Mouse (Mus musculus) cerebellum, postnatal 36 days (tissue): Measurements from ENCODE around the gene Lrrc23.
A peak's percentile ranks its signal among the peaks of the same experiment; 100 is the strongest.
"Not testable (repeated sequence)": the region's sequence is repeated elsewhere in the genome, so short reads cannot be mapped to it uniquely, and the experiment has no call there.

ENCODE experiments used
- DNase-seq, 2 experiments: peaks; one replicate each; pipeline ENCODE4 v3.0.0; 2021 to 2022; ENCODE audit warnings: mixed read lengths in 2 of 2

Lrrc23 gene

DNA sequence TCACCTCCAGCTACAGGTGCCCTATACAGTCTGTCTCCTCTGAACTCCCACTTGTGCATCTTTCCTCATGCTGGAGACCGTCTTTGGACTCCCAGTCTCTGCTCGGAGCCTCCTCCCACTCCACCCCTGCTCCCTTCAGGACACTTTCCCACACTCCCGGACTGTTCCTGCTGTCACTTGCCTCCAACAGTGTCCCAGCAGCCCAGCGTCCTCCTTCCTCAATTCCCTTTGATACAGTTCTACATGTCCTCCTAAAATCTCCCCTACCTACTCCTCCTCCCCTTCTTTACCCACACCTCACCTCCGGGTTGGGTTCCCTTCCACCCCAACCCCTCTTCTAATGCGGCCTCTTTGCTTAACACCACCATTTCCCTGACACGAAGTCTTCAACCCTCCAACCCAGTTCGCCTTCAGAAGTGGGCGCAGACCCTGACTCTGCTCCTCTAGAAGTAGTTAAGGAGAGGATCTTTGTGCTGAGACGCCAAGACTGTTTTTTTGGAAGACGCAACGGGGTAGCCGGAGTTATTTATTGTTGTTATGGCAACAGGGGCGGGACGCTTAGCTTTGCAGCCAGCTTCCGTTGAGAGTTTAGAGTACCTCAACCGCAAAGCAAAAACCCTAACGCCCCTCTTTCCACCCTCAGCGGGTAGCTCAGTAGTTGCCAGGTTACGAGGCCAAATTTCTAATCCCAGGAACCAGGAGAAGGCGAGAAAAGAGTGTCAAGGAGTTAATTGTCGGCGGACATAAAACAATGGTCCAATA lies at the start of gene Lrrc23:
Lrrc23 (minus strand) TSS at position 506 of the 762 bp plus-strand sequence.
- DNase-seq, result no peak

DNA sequence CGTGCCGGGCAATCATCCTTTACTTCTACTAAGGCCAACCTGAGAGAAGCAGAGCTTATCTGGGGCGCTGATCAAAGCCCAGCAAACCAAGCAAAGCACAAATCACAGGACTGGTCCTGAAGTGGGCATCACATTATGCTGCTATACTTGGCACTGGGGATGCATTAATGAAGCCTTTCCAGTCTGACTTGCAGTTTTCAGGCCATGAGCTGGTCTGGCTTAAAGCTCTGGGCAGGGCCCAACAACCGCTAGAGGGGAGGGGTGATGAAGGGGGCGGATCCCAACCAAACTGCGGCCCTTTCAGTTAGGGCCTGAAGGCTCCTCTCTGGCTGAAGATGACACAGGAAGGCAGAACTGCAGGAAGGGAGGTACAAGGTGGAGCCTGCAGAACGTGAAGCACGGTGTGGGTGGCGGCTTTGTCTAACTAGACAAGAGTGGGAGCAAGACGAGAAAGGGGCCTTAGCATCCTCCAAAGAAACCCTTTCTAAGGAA lies 48.6 kb upstream of the Lrrc23 start:
- peak; percentile 25 to 29 for DNase-seq

DNA sequence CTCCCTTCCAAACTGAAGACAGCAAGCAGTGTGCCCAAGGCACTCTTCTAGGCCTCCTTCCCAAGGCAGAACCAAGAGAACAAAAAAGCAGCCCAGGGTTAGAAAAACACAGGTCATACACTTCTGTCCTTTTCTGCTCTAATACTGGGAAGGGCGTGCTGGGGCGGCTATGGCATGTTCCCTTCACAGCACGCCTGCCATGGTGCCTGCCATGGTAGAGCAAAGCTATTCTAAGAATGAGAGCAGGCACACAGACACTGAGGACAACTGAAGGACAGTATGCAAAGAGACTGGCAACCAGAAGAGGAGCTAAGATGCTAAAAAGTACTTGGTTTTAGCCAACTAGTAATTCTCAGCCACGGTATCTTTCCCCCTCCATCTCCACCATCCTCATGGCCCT lies 42.5 kb upstream of the Lrrc23 start:
- DNase-seq, result no peak

DNA sequence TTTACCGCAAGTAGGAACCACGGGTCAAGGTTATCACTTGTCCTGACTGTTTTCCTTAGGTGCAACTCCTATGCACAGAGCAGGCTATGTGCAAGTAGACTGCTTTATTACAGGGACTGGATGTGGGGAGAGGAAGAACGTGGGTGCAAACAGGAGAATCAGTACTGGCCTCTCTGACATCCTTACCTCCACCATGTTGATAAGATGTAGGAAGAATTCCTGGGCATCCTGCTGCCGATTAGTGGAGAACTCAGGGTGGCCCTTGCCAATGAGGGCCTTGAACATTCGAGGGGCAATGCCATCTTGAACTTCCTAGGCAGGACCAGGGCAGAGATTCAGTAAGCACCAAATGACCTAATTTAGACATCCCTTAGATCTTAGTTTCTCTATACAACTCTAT lies 41.4 kb upstream of the Lrrc23 start:
- no peak for DNase-seq

GRCm38 (mm10) chr6:124817971-124818370 lies 38.4 kb upstream of the Lrrc23 start:
- no peak for DNase-seq

DNA sequence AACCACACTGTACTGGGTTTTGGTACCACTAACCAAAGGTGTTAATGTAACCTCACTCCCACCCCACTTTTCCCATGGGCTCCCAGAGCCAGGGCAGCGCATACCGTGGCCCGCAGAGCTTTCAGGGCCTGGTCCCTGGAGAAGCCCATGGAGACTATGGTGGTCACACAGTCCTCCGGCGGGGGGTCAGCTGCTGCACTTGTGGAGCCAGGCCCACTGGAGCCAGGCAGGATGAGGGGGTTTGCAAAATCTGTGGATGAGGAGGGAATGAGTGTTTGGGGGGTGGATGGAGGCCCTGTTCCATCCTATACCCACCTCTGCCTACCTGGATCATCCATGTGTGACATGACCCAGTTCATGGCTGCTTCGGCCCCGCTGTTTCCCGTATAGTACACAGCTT lies 38.0 kb upstream of the Lrrc23 start:
- no peak for DNase-seq

DNA sequence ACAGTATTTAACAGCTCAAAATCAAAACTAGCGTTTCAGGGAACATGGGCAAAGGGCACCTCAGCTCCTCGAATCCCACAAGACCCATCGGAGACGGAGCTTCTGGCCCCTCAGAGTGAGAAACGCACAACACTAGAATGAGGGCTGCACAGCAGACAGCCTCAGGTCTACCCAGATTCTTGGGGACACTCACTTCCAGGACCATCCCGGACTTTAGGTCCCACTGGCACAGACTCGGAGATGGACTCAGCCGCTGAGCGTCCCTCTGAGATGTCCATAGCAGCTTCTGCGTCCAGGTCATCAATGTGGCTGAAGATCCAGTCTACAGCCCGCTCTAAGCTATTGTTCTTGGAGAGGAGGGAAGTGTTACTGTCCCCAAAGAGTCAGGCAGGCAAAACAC lies 37.6 kb upstream of the Lrrc23 start:
- DNase-seq, result no peak

DNA sequence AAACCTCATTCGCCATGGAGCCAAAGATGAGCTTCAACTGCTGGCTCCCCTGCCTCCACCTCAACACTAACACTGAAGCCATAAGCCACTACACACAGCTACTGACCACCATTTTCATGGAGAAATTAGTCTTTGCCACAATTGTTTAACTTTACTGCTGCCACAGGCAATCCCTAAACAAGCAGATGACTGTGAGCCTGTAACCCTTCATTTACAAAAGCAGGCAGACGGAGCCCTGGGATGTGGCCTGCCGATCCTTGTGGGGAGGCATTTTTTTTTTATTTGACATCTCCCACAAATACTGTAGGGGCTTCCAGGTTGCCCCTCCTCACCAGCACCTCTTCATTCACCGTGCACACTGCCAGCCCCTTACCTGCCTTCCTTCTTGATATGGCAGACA lies 37.1 kb upstream of the Lrrc23 start:
- no peak for DNase-seq

- no peak for DNase-seq
Measured at GRCm38 (mm10) chr6:124814858-124815774, 35.6 kb upstream of the Lrrc23 start.

- no peak for DNase-seq
Measured at GRCm38 (mm10) chr6:124814448-124814847, 34.9 kb upstream of the Lrrc23 start.

DNA sequence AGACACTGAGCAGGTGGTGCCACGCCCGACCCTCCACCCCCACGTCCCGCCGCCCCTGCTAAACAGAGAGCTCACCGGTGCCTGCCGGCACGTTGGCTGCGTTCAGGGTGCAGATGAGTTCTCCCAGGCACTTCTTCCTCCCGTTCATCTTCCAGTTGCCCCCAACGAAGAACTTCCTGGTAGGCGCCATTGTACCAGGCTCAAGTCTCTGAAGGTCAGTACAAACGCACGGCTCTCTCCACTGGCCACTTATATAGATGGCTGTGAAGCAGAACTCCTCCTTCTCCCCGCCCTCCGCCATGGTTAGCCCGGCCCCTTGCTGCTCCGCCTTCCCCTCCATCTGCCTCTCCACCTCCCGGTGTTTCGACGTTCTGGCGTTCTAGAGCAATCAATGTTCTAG lies 34.4 kb upstream of the Lrrc23 start, which contains the start of gene Tpi1:
Tpi1 (minus strand) TSS at position 364 of the 400 bp plus-strand sequence.
- peak; percentile 90 to 92 for DNase-seq

DNA sequence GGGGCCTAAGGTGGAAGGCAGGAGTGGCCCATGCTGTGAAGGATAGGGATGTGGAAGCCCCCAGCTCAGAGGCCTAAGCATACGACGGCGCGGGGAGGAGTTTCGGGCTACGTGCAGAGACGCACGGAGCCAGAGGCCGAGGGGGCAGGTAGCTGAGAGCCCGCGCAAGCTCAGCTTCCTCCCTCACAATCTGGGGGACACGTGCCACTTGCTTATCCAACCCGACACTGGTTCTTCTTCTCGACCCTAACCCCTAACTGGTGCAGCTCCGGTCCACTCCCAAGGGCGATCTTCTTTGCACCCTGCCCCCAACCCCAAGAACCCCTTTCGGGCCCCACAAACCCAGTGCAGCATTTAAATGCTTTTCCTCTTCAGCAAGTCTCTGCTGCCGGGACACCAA lies 34.0 kb upstream of the Lrrc23 start:
- peak; percentile 73 to 77 for DNase-seq

GRCm38 (mm10) chr6:124812848-124813247 lies 33.3 kb upstream of the Lrrc23 start:
- peak in 1 of 2 experiments; percentile 24 for DNase-seq

DNA sequence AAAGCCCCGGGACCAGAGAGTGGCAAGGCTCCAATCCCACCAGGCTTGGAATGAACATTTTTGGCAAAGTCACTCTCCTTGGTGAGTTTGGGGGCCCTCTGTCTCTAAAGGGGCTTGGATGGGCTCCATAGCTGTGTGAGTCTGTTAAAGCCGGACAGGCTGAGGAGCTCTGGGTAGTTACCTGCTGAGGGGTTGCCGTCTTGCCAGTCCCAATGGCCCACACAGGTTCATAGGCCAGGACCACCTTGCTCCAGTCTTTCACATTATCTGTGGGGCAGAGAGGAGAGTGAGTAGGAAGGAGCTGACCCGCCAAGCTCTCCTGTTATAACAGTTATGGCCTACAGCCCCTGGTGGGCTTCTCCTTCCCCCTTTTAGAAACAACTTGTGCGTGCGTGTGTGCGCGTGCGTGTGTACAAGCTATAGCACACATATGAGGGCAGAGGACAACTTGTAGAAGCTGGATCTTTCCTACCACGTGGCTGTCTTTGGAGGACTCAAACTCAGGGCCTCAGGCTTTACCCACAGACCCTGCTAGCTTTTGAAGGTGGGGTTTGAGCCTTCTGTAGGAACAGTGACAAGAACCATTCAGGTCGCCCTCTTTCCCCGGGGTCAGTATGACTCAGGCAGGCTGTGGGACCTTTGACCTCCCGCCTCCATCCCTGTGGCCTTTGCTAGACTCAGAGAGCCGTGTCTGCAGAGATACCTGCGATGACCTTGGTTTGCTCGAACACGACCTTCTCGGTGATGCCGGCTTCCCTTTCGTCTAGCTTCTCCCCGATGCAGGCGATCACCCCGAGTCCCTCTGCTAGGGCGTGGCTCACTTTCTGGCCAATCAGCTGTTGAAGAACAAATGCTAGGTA lies 32.4 kb upstream of the Lrrc23 start:
- DNase-seq, result no peak

- no peak for DNase-seq
Measured at GRCm38 (mm10) chr6:124811403-124811665, 31.8 kb upstream of the Lrrc23 start.

DNA sequence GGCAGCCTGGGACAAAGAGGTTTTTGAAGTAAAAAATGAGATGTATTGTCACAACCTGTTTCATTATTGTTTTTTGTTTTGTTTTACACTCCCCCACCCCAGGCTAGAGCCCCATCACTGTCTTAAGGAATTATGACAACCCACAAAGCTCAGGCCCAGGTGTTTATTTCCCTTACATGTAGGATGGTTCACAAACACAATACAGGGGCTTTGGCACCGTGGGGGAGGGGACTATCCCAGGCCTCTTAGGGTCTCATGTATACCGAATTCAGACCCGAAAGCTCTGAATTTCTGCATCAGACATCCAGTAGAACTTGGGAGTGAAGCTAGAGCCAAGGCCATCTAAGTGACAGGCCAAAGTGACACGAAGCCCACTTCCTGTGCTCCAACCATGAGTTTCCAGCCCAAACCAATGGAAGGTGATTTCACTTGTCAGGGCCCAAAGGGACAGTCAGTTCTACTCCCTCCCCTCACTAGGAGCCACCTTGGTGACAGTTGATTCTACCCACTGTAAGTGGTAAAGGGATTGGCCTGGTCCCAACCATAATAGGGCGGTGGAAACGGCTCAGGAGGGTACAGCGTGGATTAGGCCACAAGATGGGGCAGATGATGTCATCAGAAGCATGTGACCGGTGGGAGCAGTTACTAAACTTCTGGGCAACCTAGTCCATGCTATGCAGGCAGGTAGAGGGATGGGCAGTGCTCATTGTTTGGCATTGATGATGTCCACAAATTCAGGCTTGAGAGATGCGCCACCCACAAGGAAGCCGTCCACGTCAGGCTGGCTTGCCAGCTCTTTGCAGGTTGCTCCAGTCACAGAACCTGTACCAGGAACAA lies 31.3 kb upstream of the Lrrc23 start:
- not testable (repeated sequence) for DNase-seq

DNA sequence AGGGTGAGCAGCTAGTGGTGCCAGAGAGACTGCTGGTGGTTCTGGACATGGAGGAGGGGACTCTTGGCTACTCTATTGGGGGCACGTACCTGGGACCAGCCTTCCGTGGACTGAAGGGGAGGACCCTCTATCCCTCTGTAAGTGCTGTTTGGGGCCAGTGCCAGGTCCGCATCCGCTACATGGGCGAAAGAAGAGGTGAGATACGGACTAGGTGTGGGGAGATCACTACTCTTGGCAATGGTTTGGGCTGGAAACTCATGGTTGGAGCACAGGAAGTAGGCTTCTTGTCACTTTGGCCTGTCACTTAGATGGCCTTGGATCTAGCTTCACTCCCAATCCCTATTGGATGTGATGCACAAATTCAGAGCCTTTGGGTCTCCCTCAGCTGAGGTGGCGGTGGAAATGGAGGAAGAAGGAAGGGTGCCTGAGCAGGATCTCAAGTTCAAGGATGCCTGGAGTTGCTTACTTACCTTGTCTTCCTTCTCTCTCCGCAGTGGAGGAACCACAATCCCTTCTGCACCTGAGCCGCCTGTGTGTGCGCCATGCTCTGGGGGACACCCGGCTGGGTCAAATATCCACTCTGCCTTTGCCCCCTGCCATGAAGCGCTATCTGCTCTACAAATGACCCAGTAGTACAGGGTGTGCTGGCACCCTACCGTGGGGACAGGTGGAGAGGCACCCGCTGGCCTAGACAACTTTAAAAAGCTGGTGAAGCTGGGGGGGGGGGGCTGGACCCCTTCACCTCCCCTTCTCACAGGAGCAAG lies 30.4 kb upstream of the Lrrc23 start:
- DNase-seq, result no peak

- DNase-seq, result peak; percentile 84 to 88
Measured at GRCm38 (mm10) chr6:124809052-124809774, 29.7 kb upstream of the Lrrc23 start.

DNA sequence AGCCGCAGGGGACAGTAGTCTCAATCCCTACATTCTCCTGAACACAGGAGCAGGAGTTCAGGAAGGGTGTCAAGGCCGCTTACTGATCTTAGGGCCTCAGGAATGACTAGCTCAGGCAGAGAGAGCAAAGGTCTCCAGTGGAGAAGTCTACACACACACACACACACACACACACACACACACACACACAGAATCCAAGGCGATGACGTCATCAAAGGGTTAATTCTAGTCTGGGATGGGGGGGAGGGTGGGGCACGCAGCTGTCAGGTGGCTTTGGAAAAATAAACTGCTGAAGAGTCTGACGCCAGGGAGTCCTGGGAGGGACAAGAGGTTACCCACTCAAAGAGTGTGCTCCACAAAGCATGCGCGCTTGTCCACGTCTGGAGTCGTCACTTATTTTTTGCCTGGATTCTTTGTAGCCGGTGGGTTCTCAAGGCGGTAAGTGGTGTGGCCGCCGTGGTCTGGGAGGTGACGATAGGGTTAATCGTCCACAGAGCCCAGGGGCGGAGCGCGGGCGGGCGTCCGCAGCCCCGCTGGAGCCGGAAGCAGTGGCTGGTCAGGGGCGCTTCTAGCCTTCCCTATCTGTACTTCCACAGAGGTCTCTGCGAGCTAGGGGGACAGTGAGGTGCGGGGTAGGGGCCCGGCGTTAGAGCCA lies 29.0 kb upstream of the Lrrc23 start, which contains the start of gene Spsb2:
Spsb2 (plus strand) TSS at position 304 of the 655 bp plus-strand sequence.
- peak; percentile 60 to 63 for DNase-seq

DNA sequence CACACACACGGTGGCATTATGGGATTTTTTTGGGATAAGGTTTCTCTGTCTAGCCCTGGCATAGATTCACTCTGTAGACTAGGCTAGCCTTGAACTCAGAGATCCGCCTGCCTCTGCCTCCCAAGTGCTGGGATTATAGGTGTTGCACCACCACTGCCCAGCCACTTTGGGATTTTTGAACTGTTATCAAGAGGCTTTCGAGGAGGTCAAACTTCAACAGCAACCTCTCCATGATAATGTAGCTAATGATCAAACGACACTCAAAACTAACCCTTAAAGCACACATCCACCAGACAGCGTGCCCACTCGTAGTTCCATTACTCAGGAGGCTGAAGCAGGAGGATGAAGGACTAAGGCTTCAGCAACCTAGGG lies 28.4 kb upstream of the Lrrc23 start:
- DNase-seq, result peak in 1 of 2 experiments; percentile 24
